Mouse (Mus musculus) intestine, embryonic 15.5 days (tissue): ENCODE measurements around the gene Cacna1c. TPM values are rescaled to one million over a fixed set of nuclear protein-coding genes. Genes with fewer than 3 reads are reported as not detected.

Experiments used
- ATAC-seq: fragments of 200-750 bp; cut with Nextera tagmentation; 2 replicates; pipeline ENCODE4 v1.8.0; 2017; ENCODE audit warnings: moderate TSS enrichment, moderate library complexity
- H3K27ac ChIP-seq: fragments of 300-500 bp; sonication (generic); 2 replicates; pipeline ENCODE4 v1.5.1; 2015; ENCODE audit warnings: mild to moderate bottlenecking, inconsistent platforms
- H3K27me3 ChIP-seq: fragments of 300-500 bp; sonication (generic); replicated peaks from 2 replicates; pipeline ENCODE4 v1.6.1; 2015; ENCODE audit warnings: inconsistent platforms
- H3K36me3 ChIP-seq: fragments of 300-500 bp; sonication (generic); 2 replicates; pipeline ENCODE4 v1.6.1; 2015; ENCODE audit warnings: inconsistent platforms
- H3K4me1 ChIP-seq: fragments of 300-500 bp; sonication (generic); replicated peaks from 2 replicates; pipeline ENCODE4 v1.6.1; 2015; ENCODE audit warnings: inconsistent platforms
- H3K4me2 ChIP-seq: fragments of 300-500 bp; sonication (generic); replicated peaks from 2 replicates; pipeline ENCODE4 v1.6.1; 2015; ENCODE audit warnings: mild to moderate bottlenecking, inconsistent platforms
- H3K4me3 ChIP-seq: fragments of 300-500 bp; sonication (generic); replicated peaks from 2 replicates; pipeline ENCODE4 v1.5.1; 2015; ENCODE audit warnings: inconsistent platforms
- H3K9ac ChIP-seq: fragments of 300-500 bp; sonication (generic); 2 replicates; pipeline ENCODE4 v1.6.1; 2015; ENCODE audit warnings: inconsistent platforms
- H3K9me3 ChIP-seq: fragments of 300-500 bp; sonication (generic); 2 replicates; pipeline ENCODE4 v1.6.1; 2016; ENCODE audit warnings: inconsistent platforms
- WGBS: fragments of 180-500 bp; shearing (Covaris S2); methylation state at CpG from one replicate; pipeline ENCODE4 v1.1.7; 2015; 5-methylcytosine and 5-hydroxymethylcytosine counted together
- polyA plus RNA-seq: library from polyadenylated mRNA; unstranded; fragments of >200 nt; fragmentation: Nextera tagmentation; extraction: Ambion mirVana; gene quantifications from 2 replicates; pipeline ENCODE4 v1.2.1, GENCODE M21; 2015

Gene Cacna1c
- polyA plus RNA-seq, 1 experiment from 2014 or later, result 3.0 TPM

DNA sequence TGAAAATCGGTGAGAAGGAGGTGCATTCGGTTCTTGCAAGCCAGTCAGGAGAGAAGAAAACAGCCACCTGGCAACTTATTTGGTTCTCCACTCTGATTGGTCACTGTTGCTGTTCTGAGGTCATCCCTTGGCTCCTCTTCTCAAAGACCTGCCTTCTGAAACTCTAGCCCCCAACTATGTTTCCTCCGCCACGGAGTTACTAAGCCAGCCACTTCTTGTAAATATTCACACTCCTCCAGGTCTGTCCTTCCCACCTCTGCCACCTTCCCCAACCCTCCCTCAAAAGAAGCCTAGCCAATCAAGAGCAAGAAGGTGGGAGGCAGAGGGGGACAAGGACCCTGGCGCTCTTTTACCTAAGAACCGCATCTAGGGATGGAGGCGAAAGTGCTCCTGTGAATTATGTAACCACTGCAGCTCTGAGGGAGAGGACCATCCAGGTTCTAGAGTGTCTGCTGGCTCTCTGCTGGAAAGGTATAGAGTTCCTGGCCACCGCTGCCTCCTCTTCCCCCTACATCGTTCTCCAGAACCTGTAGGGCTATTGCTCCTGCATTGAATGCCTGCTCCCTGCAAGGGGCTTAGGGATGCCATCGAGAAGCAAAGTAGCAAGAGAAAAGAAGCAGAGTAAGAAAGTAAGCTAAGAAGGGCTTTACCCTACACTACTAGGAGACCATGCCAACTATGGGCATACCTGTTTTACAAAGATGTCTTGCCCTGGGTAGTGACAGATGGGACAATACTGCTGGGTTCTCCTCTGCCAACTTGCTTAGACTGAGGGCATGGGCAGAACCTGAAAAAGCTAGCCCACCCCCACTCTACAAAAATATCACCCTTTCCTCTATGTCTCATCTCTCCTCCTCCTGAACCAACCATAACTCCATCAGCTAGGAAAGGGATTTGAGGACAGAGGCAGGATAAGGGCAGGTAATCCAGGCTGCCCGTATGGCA lies 90.3 kb downstream of the Cacna1c start:
- H3K27ac ChIP-seq, result no peak overlapping the region
- H3K9me3 ChIP-seq, result no peaks in the 10 kb centered on the region
- H3K4me2 ChIP-seq, result peak overlapping the region; percentile 97
- peaks cover 35% of the 10 kb centered on the region for H3K27me3 ChIP-seq
- H3K4me3 ChIP-seq, result peak overlapping the region; percentile 60
- no peaks in the 10 kb centered on the region for H3K36me3 ChIP-seq
- no peak overlapping the region; the same call in 1 of the 2 replicates for H3K9ac ChIP-seq
- ATAC-seq, result no peak
- H3K4me1 ChIP-seq, result peaks cover 9% of the 10 kb centered on the region
- 21% methylated on average over 11 of the region's 11 CpGs for WGBS

DNA sequence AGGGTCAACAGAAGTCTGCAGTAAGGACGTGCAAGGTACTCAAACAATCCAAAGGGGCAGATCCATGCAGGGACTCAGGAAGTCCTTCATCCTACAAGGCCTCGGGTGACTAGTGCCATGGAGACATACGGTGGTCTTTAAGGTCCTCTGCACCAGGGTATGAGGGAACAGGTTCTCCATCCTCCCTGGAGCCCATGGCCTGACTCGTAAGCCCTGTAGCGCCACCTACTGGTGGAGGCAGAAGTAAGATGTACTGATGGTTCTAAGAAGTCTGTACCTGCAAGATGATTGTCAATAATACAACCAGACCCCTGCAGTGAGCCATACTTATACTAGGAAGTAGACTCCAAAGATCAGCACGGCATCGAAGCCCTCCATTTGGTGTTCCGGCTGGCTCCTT lies 92.0 kb downstream of the Cacna1c start:
- no peak overlapping the region for H3K4me3 ChIP-seq
- no peaks in the 10 kb centered on the region for H3K9me3 ChIP-seq
- no peak overlapping the region for H3K4me2 ChIP-seq
- H3K9ac ChIP-seq, result no peak overlapping the region
- ATAC-seq, result no peak
- peaks cover 9% of the 10 kb centered on the region for H3K4me1 ChIP-seq
- H3K36me3 ChIP-seq, result no peaks in the 10 kb centered on the region
- WGBS, result 34% methylated on average over 8 of the region's 8 CpGs
- H3K27me3 ChIP-seq, result peaks cover 35% of the 10 kb centered on the region
- no peak overlapping the region for H3K27ac ChIP-seq

DNA sequence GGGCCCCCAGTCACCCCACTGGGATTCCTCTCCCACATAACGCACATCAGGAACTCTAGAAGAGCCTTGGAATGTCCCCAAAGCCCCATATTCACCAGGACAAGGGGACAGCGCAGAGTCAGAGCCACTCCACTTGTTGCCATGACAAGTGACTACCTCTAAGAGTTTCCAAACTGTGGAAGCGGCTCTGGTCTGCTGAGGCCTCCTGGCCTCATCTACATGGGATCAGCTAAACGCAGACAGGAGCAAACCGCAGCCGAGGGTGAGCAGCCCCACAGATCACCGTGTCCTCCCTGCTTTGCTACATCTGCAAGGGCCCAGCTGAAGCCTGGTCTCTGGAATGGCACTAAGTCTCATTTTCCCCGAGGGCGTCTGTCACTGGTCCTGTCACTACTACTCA lies 93.3 kb downstream of the Cacna1c start:
- Histone ChIP-seq H3K27ac (no peak overlapping the region), H3K4me3 (no peak overlapping the region), H3K9ac (no peak overlapping the region), H3K27me3 (peaks cover 31% of the 10 kb centered on the region), H3K4me2 (no peak overlapping the region), H3K4me1 (peaks cover 5% of the 10 kb centered on the region), H3K36me3 (no peaks in the 10 kb centered on the region), H3K9me3 (no peaks in the 10 kb centered on the region)
- ATAC-seq, result no peak
- WGBS, result 82% methylated on average over 9 of the region's 9 CpGs

DNA sequence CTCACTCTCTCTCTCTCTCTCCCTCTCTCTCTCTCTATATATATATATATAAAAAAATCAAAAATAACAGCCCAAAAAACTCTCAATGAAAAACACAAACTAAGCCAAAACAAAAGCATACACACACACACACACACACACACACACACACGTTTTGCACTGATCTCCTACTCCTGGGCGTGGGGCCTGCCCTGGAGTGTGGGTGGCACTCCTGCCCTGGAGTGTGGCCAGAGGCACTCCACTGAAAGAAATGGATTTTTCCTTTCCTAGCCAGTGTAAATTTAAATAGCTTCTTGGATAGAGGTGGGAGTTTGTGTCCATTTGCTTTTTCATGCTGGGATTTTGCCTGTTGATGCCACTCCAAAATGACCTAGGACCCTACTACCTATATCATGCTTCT lies 96.9 kb downstream of the Cacna1c start:
- no peak overlapping the region for H3K9ac ChIP-seq
- no peaks in the 10 kb centered on the region for H3K36me3 ChIP-seq
- 76% methylated on average over 2 of the region's 2 CpGs for WGBS
- H3K4me2 ChIP-seq, result no peak overlapping the region
- H3K9me3 ChIP-seq, result no peaks in the 10 kb centered on the region
- no peak for ATAC-seq
- no peaks in the 10 kb centered on the region for H3K4me1 ChIP-seq
- H3K27me3 ChIP-seq, result no peaks in the 10 kb centered on the region
- no peak overlapping the region for H3K27ac ChIP-seq
- H3K4me3 ChIP-seq, result no peak overlapping the region

DNA sequence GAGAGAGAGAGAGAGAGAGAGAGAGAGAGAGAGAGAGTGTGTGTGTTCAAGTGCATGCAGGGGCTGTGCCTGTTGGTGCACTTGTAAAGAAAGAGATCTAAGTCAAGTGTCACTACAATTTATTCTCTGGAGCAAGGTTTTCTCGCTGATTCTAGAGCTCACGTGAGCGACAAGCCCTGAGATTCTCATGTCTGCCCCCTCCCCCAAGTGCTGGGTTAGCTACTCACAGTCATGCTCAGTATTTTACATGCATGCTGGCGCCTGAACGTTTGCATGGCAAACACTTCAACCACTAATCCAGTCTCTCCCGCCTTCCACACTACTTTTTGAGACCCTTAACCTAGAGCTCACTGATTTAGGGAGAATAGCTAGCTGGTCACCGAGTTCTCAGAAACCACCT lies 99.7 kb downstream of the Cacna1c start:
- Histone ChIP-seq H3K9me3 (no peaks in the 10 kb centered on the region), H3K4me2 (no peak overlapping the region), H3K4me1 (no peaks in the 10 kb centered on the region), H3K36me3 (no peaks in the 10 kb centered on the region), H3K9ac (no peak overlapping the region), H3K27ac (no peak overlapping the region), H3K4me3 (no peak overlapping the region), H3K27me3 (0 out of 2 replicates have a peak, but pooled peaks cover 2% of the 10 kb centered on the region)
- no peak for ATAC-seq
- 73% methylated on average over 7 of the region's 7 CpGs for WGBS

DNA sequence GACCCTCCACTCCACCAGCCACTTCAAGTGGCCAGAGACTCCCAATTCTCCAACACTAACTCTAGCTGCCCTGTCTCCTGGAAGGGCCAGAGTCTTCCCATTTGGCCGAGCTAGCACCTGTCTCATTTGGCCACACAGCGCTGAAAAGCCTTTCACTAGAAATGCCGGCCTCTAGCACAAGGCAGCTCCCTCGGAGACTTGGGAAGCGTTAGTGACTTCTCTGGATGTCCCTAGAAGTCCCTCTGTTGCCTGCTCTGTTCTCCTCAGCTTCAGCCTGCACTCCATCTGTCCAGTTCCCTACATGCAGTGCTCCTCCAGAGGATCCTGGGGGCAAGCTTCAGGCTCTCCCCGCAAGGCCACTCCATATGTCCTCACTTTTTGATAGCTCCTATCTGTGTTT lies 101.1 kb downstream of the Cacna1c start:
- Histone ChIP-seq H3K4me2 (no peak overlapping the region), H3K27ac (no peak overlapping the region), H3K9me3 (no peaks in the 10 kb centered on the region), H3K36me3 (no peaks in the 10 kb centered on the region), H3K27me3 (0 out of 2 replicates have a peak, but pooled peaks cover 2% of the 10 kb centered on the region), H3K4me3 (no peak overlapping the region), H3K9ac (no peak overlapping the region), H3K4me1 (no peaks in the 10 kb centered on the region)
- WGBS, result 78% methylated on average over 6 of the region's 6 CpGs
- no peak for ATAC-seq

DNA sequence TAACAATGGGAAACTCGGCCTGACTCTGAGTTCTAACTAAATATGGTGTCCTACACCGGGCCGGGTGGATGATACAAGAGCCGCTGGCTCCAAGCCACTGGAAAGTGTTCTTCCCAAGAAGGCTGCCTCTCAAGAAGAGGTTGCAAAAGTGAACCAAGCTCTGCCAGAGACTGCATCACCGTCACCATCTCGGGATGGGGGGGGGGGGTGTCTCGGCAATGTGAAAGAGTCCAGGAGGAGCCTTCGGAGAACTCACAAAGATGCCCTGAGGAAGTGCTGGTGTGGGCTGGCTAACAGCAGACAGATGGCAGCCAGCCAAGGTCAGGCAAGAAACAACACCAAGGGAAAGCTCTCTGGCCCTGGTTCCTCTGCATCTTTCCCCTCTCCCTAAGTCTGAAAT lies 107.0 kb downstream of the Cacna1c start:
- no peak overlapping the region for H3K9ac ChIP-seq
- H3K4me2 ChIP-seq, result no peak overlapping the region
- WGBS, result 49% methylated on average over 8 of the region's 8 CpGs
- H3K27ac ChIP-seq, result peak overlapping the region; percentile 63
- H3K4me1 ChIP-seq, result peaks cover 3% of the 10 kb centered on the region; the same call in 1 of the 2 replicates
- peak; percentile 39; the same call in 1 of the 2 replicates for ATAC-seq
- 0 out of 2 replicates have a peak, but pooled peaks cover 2% of the 10 kb centered on the region for H3K27me3 ChIP-seq
- no peaks in the 10 kb centered on the region for H3K9me3 ChIP-seq
- no peaks in the 10 kb centered on the region for H3K36me3 ChIP-seq
- no peak overlapping the region for H3K4me3 ChIP-seq

DNA sequence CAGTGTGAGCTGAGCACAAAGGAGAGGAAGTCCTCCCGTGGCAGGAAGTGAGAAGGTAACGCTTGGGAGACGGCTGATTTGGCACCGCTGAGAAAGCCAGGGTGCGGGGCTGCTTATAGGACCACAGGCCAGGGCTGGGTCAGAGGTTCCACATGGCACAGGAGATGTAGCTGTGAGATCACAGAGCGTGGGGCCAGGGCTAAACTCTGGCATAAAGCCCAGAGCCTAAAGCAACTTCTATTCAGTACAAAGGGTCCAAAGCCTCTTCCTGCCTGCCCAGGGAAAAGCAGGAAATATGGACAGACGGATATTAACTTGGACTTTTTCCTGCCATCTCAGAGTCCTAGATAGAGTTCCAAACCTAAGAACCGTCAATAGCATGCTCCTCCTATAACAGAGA lies 107.8 kb downstream of the Cacna1c start:
- Histone ChIP-seq H3K9ac (no peak overlapping the region), H3K36me3 (no peaks in the 10 kb centered on the region), H3K27me3 (0 out of 2 replicates have a peak, but pooled peaks cover 2% of the 10 kb centered on the region), H3K4me1 (peaks cover 3% of the 10 kb centered on the region; the same call in 1 of the 2 replicates), H3K27ac (peak overlapping the region; percentile 63), H3K9me3 (no peaks in the 10 kb centered on the region), H3K4me2 (no peak overlapping the region), H3K4me3 (no peak overlapping the region)
- ATAC-seq, result no peak
- WGBS, result 59% methylated on average over 8 of the region's 8 CpGs

DNA sequence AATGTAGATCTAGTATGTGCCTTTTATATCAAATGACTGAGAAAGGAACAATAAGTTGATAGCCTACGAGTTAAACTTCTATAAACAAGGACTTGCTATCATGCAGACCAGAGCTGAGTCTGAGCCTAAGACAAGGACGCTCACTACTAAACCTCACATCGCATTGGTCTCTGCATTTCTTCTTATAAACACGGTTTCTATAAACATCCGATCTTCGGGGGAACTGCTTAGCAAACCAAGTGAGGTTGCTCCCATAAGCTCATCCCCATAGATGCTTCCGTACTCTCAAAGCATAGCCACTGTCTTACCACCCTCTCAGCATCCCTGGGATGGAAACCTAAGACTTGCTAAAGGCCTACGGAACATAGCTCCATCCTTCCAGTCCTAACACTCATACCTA lies 108.3 kb downstream of the Cacna1c start:
- no peak overlapping the region for H3K9ac ChIP-seq
- H3K27ac ChIP-seq, result peak overlapping the region; percentile 63
- 57% methylated on average over 8 of the region's 8 CpGs for WGBS
- peaks cover 3% of the 10 kb centered on the region; the same call in 1 of the 2 replicates for H3K4me1 ChIP-seq
- no peak overlapping the region for H3K4me3 ChIP-seq
- H3K4me2 ChIP-seq, result no peak overlapping the region
- H3K9me3 ChIP-seq, result no peaks in the 10 kb centered on the region
- 0 out of 2 replicates have a peak, but pooled peaks cover 2% of the 10 kb centered on the region for H3K27me3 ChIP-seq
- H3K36me3 ChIP-seq, result no peaks in the 10 kb centered on the region
- ATAC-seq, result no peak

DNA sequence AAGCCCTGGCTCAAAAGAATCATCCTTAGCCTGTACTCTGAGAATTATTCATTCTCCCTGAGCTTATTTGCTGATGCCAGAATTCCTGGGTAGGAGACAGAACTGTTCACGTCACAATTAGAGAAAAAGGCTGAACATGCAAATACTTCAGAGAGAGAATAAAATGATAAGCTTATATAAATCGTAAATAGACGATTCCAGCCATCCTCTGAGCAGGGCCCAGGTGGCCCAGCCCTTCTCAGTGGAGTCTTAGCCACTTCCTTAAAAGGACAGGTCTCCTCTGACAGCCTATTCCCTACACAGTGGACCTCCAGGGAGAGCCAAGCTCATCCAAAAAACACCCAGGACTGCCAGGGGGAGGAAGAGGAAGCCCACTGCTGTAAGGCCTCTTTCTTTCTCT lies 110.4 kb downstream of the Cacna1c start:
- Histone ChIP-seq H3K9me3 (no peaks in the 10 kb centered on the region), H3K36me3 (no peaks in the 10 kb centered on the region), H3K4me3 (no peak overlapping the region), H3K4me2 (no peak overlapping the region), H3K4me1 (peaks cover 3% of the 10 kb centered on the region; the same call in 1 of the 2 replicates), H3K9ac (no peak overlapping the region), H3K27ac (peak overlapping the region; percentile 38; the same call in 1 of the 2 replicates), H3K27me3 (no peaks in the 10 kb centered on the region)
- WGBS, result 42% methylated on average over 3 of the region's 3 CpGs
- peak; percentile 69 for ATAC-seq

DNA sequence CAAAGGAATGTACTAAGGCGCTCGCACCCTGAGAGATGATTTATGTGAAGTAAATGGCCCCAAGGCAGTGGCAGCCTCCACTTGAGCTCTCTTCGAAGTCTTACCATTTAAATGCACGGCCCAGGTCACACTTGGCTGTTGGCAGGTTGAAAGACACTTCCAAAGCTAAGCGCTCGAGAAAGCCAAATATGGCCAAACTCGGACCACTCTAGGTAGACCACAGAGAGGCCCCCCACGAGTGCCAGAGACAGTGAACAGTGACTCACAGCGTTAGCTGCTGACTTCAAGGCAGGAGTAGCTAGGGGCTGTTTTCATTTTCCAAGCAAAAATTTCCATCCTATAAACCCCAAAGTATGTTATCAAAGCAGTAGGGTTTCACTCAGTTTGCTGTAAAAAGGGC lies 111.7 kb downstream of the Cacna1c start:
- H3K36me3 ChIP-seq, result no peaks in the 10 kb centered on the region
- no peaks in the 10 kb centered on the region for H3K27me3 ChIP-seq
- no peaks in the 10 kb centered on the region for H3K9me3 ChIP-seq
- H3K27ac ChIP-seq, result peak overlapping the region; percentile 63
- 59% methylated on average over 9 of the region's 9 CpGs for whole genome bisulfite sequencing
- no peak overlapping the region for H3K4me2 ChIP-seq
- H3K9ac ChIP-seq, result no peak overlapping the region
- ATAC-seq, result no peak
- H3K4me1 ChIP-seq, result peaks cover 3% of the 10 kb centered on the region; the same call in 1 of the 2 replicates
- no peak overlapping the region for H3K4me3 ChIP-seq

DNA sequence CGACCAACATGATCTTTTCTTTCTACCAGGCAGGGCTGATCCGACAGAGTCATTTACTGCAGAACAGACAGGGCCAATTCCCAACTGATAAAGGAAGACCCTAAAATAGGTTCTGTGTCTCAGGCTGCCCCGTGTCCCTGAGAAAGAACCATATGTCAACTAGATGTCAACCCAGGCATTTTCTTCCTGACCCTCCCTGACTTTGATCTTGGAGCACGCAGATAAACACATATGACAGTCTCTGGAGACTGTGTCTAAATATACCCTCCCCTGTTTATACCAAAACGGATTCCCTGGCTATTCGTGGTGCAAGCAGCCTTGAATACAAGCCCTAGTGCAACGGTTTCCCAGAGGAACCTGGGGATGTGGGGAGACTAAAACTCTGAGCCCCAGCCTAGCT lies 112.7 kb downstream of the Cacna1c start:
- no peak for ATAC-seq
- Histone ChIP-seq H3K4me2 (no peak overlapping the region), H3K36me3 (no peaks in the 10 kb centered on the region), H3K4me3 (no peak overlapping the region), H3K27ac (peak overlapping the region; percentile 44; the same call in 1 of the 2 replicates), H3K27me3 (no peaks in the 10 kb centered on the region), H3K9ac (no peak overlapping the region), H3K9me3 (no peaks in the 10 kb centered on the region), H3K4me1 (peaks cover 3% of the 10 kb centered on the region; the same call in 1 of the 2 replicates)
- WGBS, result 44% methylated on average over 7 of the region's 7 CpGs
